Mouse (Mus musculus): ENCODE results near the gene Phactr3. TPM values are rescaled to one million over a fixed set of nuclear protein-coding genes. Genes with fewer than 3 reads are reported as not detected.

The Phactr3 gene
- polyA plus RNA-seq, 1 experiment, result not detected

- no peak for TF ChIP-seq CEBPB (IDR thresholded peaks at IDR 0.05; ENCODE audit: insufficient read depth, poor library complexity, severe bottlenecking)
- no peak for TF ChIP-seq USF1 (IDR thresholded peaks at IDR 0.05; ENCODE audit: low read depth)
- TF ChIP-seq REST (IDR thresholded peaks at IDR 0.05; ENCODE audit: insufficient read depth, insufficient read length), result no peak
- no peak for TF ChIP-seq SRF (IDR thresholded peaks at IDR 0.05; ENCODE audit: control insufficient read depth, insufficient read length, low read depth)
- no peak for TF ChIP-seq MAX (IDR thresholded peaks at IDR 0.05; ENCODE audit: low read depth)
- no peak for TF ChIP-seq POLR2A (IDR thresholded peaks at IDR 0.05; ENCODE audit: insufficient read length, low read depth)
- TF ChIP-seq TCF12 (IDR thresholded peaks at IDR 0.05; ENCODE audit: insufficient read depth, poor library complexity, severe bottlenecking), result no peak
- TF ChIP-seq MYOG (IDR thresholded peaks at IDR 0.05; ENCODE audit: control insufficient read depth in 1 of 3, insufficient read depth in 1 of 3, insufficient read length in 2 of 3, low read depth in 2 of 3), result no peak
- TF ChIP-seq MYOD1 (IDR thresholded peaks at IDR 0.05; ENCODE audit: control insufficient read depth in 1 of 3, insufficient read length in 2 of 3, low read depth in 2 of 3), result no peak
- TF ChIP-seq E2F4 (IDR thresholded peaks at IDR 0.05; ENCODE audit: insufficient read depth), result no peak
- no peak for TF ChIP-seq TCF3 (IDR thresholded peaks at IDR 0.05; ENCODE audit: insufficient read length, low read depth)
- TF ChIP-seq POLR2AphosphoS2 (IDR thresholded peaks at IDR 0.05; ENCODE audit: insufficient read length, low read depth), result no peak
- H3K36me3 ChIP-seq (ENCODE audit: control insufficient read depth, insufficient read depth), result no peaks in the 10 kb centered on the region
- no peak overlapping the region for H3K4me2 ChIP-seq (ENCODE audit: low read depth)
- H3K27me3 ChIP-seq (ENCODE audit: control insufficient read depth, insufficient read depth, insufficient read length), result no peaks in the 10 kb centered on the region
- no peaks in the 10 kb centered on the region for H3K79me2 ChIP-seq (ENCODE audit: control insufficient read depth, insufficient read depth)
- H3K4me3 ChIP-seq, result no peak overlapping the region
- no peak overlapping the region for H3ac ChIP-seq (ENCODE audit: control insufficient read depth, insufficient read length)
Observed at GRCm38 (mm10) chr2:178131011-178131410, 12.2 kb downstream of the Phactr3 start.

- Histone ChIP-seq H3K4me3 (no peak overlapping the region), H3K36me3 (ENCODE audit: control insufficient read depth, insufficient read depth) (no peaks in the 10 kb centered on the region), H3K4me2 (ENCODE audit: low read depth) (no peak overlapping the region), H3ac (ENCODE audit: control insufficient read depth, insufficient read length) (no peak overlapping the region), H3K27me3 (ENCODE audit: control insufficient read depth, insufficient read depth, insufficient read length) (no peaks in the 10 kb centered on the region), H3K79me2 (ENCODE audit: control insufficient read depth, insufficient read depth) (no peaks in the 10 kb centered on the region)
- TF ChIP-seq TCF12 (IDR thresholded peaks at IDR 0.05; ENCODE audit: insufficient read depth, poor library complexity, severe bottlenecking) (no peak), MAX (IDR thresholded peaks at IDR 0.05; ENCODE audit: low read depth) (no peak), POLR2A (IDR thresholded peaks at IDR 0.05; ENCODE audit: insufficient read length, low read depth) (no peak), SRF (IDR thresholded peaks at IDR 0.05; ENCODE audit: control insufficient read depth, insufficient read length, low read depth) (no peak), TCF3 (IDR thresholded peaks at IDR 0.05; ENCODE audit: insufficient read length, low read depth) (no peak), USF1 (IDR thresholded peaks at IDR 0.05; ENCODE audit: low read depth) (no peak), POLR2AphosphoS2 (IDR thresholded peaks at IDR 0.05; ENCODE audit: insufficient read length, low read depth) (no peak), E2F4 (IDR thresholded peaks at IDR 0.05; ENCODE audit: insufficient read depth) (no peak), MYOG (IDR thresholded peaks at IDR 0.05; ENCODE audit: control insufficient read depth in 1 of 3, insufficient read depth in 1 of 3, insufficient read length in 2 of 3, low read depth in 2 of 3) (no peak), MYOD1 (IDR thresholded peaks at IDR 0.05; ENCODE audit: control insufficient read depth in 1 of 3, insufficient read length in 2 of 3, low read depth in 2 of 3) (no peak), CEBPB (IDR thresholded peaks at IDR 0.05; ENCODE audit: insufficient read depth, poor library complexity, severe bottlenecking) (no peak), REST (IDR thresholded peaks at IDR 0.05; ENCODE audit: insufficient read depth, insufficient read length) (no peak)
Observed at GRCm38 (mm10) chr2:178131606-178132365, 13.0 kb downstream of the Phactr3 start.

- Histone ChIP-seq H3K27me3 (ENCODE audit: control insufficient read depth, insufficient read depth, insufficient read length) (no peaks in the 10 kb centered on the region), H3ac (ENCODE audit: control insufficient read depth, insufficient read length) (no peak overlapping the region), H3K36me3 (ENCODE audit: control insufficient read depth, insufficient read depth) (no peaks in the 10 kb centered on the region), H3K79me2 (ENCODE audit: control insufficient read depth, insufficient read depth) (no peaks in the 10 kb centered on the region), H3K4me3 (no peak overlapping the region), H3K4me2 (ENCODE audit: low read depth) (no peak overlapping the region)
- TF ChIP-seq MYOG (IDR thresholded peaks at IDR 0.05; ENCODE audit: control insufficient read depth in 1 of 3, insufficient read depth in 1 of 3, insufficient read length in 2 of 3, low read depth in 2 of 3) (no peak), USF1 (IDR thresholded peaks at IDR 0.05; ENCODE audit: low read depth) (no peak), MYOD1 (IDR thresholded peaks at IDR 0.05; ENCODE audit: control insufficient read depth in 1 of 3, insufficient read length in 2 of 3, low read depth in 2 of 3) (no peak), TCF3 (IDR thresholded peaks at IDR 0.05; ENCODE audit: insufficient read length, low read depth) (no peak), POLR2A (IDR thresholded peaks at IDR 0.05; ENCODE audit: insufficient read length, low read depth) (no peak), POLR2AphosphoS2 (IDR thresholded peaks at IDR 0.05; ENCODE audit: insufficient read length, low read depth) (no peak), CEBPB (IDR thresholded peaks at IDR 0.05; ENCODE audit: insufficient read depth, poor library complexity, severe bottlenecking) (no peak), E2F4 (IDR thresholded peaks at IDR 0.05; ENCODE audit: insufficient read depth) (no peak), TCF12 (IDR thresholded peaks at IDR 0.05; ENCODE audit: insufficient read depth, poor library complexity, severe bottlenecking) (no peak), REST (IDR thresholded peaks at IDR 0.05; ENCODE audit: insufficient read depth, insufficient read length) (no peak), SRF (IDR thresholded peaks at IDR 0.05; ENCODE audit: control insufficient read depth, insufficient read length, low read depth) (no peak), MAX (IDR thresholded peaks at IDR 0.05; ENCODE audit: low read depth) (no peak)
Observed at GRCm38 (mm10) chr2:178135713-178136112, 16.9 kb downstream of the Phactr3 start.

- Histone ChIP-seq H3K79me2 (ENCODE audit: control insufficient read depth, insufficient read depth) (no peaks in the 10 kb centered on the region), H3K27me3 (ENCODE audit: control insufficient read depth, insufficient read depth, insufficient read length) (no peaks in the 10 kb centered on the region), H3ac (ENCODE audit: control insufficient read depth, insufficient read length) (no peak overlapping the region), H3K36me3 (ENCODE audit: control insufficient read depth, insufficient read depth) (no peaks in the 10 kb centered on the region), H3K4me3 (no peak overlapping the region), H3K4me2 (ENCODE audit: low read depth) (no peak overlapping the region)
- no peak for TF ChIP-seq POLR2A (IDR thresholded peaks at IDR 0.05; ENCODE audit: insufficient read length, low read depth)
Observed at GRCm38 (mm10) chr2:178137518-178137917, 18.7 kb downstream of the Phactr3 start.

Data from myocyte (in vitro differentiated cells).